Mouse (Mus musculus) lung, postnatal 0 days (tissue): ENCODE measurements around the gene Gm11020.

ENCODE experiments used
- CTCF ChIP-seq: IDR thresholded peaks from 2 replicates; pipeline ENCODE4 v1.5.1; 2016; ENCODE audit warnings: antibody characterized with exemption, mild to moderate bottlenecking
- EP300 ChIP-seq: IDR thresholded peaks from 2 replicates; pipeline ENCODE4 v1.6.1; 2016; ENCODE audit warnings: antibody characterized with exemption, mild to moderate bottlenecking, control low read depth

GRCm38 (mm10) chr8:104333786-104334185, 12.4 kb downstream of the Gm11020 start:
- TF ChIP-seq EP300 (no peak), CTCF (no peak)
